Mouse (Mus musculus) olfactory bulb, adult 2 months (tissue): Measurements from ENCODE around the gene Zfp385a. TPM values are rescaled to one million over a fixed set of nuclear protein-coding genes. Genes with fewer than 3 reads are reported as not detected.
A peak's percentile ranks its signal among the peaks of the same experiment; 100 is the strongest.

Source experiments
- H3K27ac ChIP-seq: fragments of 200-500 bp; 2 replicates; pipeline ENCODE4 v1.5.1; 2012; ENCODE audit warnings: low read depth, low read length; ENCODE audit not compliant: insufficient read depth
- H3K4me1 ChIP-seq: fragments of 200-500 bp; 2 replicates; pipeline ENCODE4 v1.6.1; 2012; ENCODE audit warnings: low read length; ENCODE audit not compliant: control insufficient read depth, insufficient read depth
- H3K4me3 ChIP-seq: fragments of 200-500 bp; 2 replicates; pipeline ENCODE4 v1.5.1; 2012; ENCODE audit warnings: mild to moderate bottlenecking, low read depth, low read length, moderate library complexity; ENCODE audit not compliant: insufficient read depth
- CTCF ChIP-seq: fragments of 200-500 bp; IDR thresholded peaks from 2 replicates; pipeline ENCODE4 v1.5.1; 2012; ENCODE audit warnings: low read depth, mild to moderate bottlenecking, low read length, moderate library complexity; ENCODE audit not compliant: insufficient read depth
- POLR2A ChIP-seq: fragments of 200-500 bp; IDR thresholded peaks from 2 replicates; pipeline ENCODE4 v1.6.1; 2012; ENCODE audit warnings: mild to moderate bottlenecking, low read depth, low read length, moderate library complexity; ENCODE audit not compliant: insufficient read depth
- WGBS: fragments of 180-500 bp; shearing (Covaris S2); methylation state at CpG from one replicate; pipeline ENCODE4 v1.1.7; 2018; 5-methylcytosine and 5-hydroxymethylcytosine counted together
- polyA plus RNA-seq: library from polyadenylated mRNA; stranded (reverse); fragments of >200 nt; gene quantifications from 2 replicates; pipeline ENCODE4 v1.2.4, GENCODE M21; 2012; ENCODE audit warnings: low replicate concordance; ENCODE audit not compliant: missing spikeins, insufficient read depth, insufficient read length

Gene Zfp385a
- polyA plus RNA-seq, 1 experiment: not detected

DNA sequence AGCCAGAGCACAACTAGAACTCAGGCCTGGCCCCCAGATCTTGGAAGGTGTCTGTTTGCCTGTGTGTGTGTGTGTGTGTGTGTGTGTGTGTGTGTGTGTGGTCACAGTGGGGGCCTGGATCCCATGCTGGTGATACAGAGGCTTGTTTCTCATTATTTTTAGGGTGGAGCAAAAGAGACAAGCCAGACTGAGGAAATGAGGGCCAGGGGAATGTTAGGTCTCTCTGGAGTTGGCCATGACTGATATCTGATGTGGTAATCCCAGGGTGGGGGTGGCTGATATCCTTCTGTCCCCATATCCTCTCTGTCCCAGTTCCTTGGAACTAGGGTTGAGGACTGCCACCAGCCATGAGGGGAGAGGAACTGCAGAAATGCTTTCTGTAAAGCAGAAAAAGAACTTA, 22.8 kb downstream of the Zfp385a start:
- H3K27ac ChIP-seq: no peak overlapping the region
- peaks cover 20% of the 10 kb centered on the region for H3K4me1 ChIP-seq
- H3K4me3 ChIP-seq: no peak overlapping the region
- no peak for TF ChIP-seq POLR2A
- TF ChIP-seq CTCF: no peak

DNA sequence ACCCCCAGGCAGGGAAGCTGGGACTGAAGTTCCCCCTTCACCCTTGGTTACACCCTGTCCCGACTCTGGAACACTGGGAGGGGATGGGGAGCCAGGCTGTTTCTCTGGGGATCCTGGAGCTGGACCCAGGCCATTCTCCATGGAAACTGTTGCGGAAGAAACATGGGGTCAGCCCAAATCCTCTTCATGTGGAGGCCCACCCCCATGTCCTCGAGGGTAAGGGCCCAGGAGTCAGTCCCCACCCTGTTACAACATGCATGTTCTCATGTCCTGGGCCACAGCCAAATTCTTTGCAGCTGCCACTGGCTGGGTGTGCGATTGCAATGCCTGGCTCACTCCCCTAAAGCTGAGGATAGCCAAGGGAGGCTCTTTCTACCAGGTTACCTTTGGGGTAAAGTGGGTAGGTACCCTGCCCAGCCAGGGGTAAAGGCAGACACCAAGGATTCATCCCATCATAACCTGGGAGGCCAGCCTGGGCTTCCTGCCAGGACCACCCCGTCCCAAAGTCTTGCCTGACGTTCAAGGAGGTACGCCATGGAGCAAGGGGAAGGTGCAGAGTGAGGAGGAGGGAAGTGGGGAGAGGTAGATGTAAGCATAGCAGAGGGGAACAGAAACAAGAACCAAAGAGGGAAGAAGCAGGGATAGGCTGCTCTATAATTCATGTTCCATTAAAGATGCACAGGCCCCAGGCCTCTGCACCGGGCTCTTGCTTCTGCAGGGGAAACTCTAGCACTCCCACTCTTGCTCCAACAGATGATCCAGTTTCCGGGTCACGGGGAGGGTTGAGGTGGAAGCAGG, 23.7 kb downstream of the Zfp385a start:
- no peak overlapping the region for H3K27ac ChIP-seq
- WGBS: 71% methylated on average over 10 of the region's 10 CpGs

DNA sequence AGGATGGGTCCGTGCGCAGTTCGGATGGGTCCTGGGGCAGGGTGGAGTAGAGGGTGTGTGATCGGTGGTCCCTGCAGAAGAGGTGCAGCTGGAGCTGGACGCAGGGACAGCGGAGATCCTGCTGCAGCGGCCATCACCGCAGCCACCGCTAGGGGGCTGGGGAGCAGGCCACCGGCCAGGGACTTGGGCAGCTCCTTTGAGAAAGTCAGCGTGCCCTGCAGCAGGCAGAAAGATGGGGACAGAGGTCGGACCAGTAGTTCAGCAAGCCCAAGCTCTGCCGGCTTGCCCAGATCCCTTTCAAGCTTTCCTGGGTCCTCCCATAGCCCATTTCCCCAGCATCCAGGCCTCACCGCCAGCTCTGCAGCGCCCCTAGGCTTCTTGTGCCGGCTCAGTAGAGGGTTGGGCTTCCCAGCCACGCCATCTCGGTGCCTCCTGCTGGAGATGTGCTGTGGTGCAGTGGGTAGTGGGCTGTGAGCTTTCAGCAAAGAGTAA, 24.8 kb downstream of the Zfp385a start:
- peaks cover 20% of the 10 kb centered on the region for H3K4me1 ChIP-seq
- WGBS: 5% methylated on average over 18 of the region's 18 CpGs
- TF ChIP-seq POLR2A (no peak), CTCF (peak; percentile 81)
- no peak overlapping the region for H3K27ac ChIP-seq
- peak overlapping the region; percentile 9 for H3K4me3 ChIP-seq

More for the DNA sequence above, 23.7 kb downstream of the Zfp385a start:
- peaks cover 20% of the 10 kb centered on the region for H3K4me1 ChIP-seq
- no peak overlapping the region for H3K4me3 ChIP-seq
- TF ChIP-seq CTCF: no peak

DNA sequence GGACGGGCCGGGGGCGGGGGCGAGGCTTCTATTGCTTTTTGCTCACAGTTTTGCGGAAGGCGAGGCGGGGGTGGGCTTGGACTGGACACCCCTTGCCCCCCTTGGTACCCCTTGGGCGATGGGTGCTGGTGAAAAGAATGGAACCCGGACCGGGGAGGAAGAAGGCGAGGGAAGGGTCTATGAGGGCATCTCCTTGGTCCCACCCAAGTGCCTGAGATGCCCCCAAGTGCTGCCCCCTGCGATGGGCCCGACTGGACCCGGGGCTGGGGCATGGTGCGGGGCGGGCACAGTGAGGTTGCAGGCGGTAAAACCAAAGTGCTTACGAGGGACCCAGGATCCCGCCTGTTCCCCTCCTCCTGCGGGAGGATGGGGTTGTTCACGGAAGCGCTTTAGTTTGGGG, 25.7 kb downstream of the Zfp385a start:
- 58% methylated on average over 22 of the region's 22 CpGs for WGBS
- H3K4me1 ChIP-seq: peaks cover 20% of the 10 kb centered on the region
- H3K4me3 ChIP-seq: no peak overlapping the region
- H3K27ac ChIP-seq: no peak overlapping the region
- TF ChIP-seq POLR2A: no peak

DNA sequence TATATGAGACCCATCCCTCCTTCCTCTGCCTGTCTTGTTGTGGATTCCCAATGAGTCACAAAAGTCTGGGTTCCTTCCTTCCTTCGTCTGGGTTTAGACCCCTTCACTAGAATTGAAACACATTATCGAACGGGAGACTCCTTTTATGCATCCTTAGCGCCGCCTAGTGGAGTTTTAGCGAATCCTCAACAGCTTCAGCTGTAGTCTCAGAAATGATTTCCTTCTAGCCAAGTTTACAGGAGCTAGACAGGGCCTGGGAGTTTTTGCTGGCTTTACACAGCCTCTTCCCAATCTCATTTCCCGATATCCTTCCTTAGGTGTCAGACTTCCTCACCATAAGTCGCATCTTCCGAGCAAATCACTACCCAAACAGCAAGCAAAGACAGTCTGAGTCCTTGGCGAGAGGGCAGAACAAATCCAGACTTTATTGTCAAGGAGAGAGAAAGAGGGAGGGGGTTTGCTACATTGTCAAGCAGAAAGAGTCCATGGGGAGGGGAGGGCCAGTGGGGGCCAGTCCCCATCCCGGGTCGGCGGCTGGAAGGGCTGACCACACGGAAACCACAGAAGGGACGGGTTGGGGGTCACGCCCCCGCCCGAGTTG, 26.3 kb downstream of the Zfp385a start:
- Histone ChIP-seq H3K4me3 (no peak overlapping the region), H3K4me1 (peaks cover 20% of the 10 kb centered on the region), H3K27ac (no peak overlapping the region)
- 23% methylated on average over 18 of the region's 18 CpGs for WGBS
- TF ChIP-seq POLR2A (no peak), CTCF (no peak)

DNA sequence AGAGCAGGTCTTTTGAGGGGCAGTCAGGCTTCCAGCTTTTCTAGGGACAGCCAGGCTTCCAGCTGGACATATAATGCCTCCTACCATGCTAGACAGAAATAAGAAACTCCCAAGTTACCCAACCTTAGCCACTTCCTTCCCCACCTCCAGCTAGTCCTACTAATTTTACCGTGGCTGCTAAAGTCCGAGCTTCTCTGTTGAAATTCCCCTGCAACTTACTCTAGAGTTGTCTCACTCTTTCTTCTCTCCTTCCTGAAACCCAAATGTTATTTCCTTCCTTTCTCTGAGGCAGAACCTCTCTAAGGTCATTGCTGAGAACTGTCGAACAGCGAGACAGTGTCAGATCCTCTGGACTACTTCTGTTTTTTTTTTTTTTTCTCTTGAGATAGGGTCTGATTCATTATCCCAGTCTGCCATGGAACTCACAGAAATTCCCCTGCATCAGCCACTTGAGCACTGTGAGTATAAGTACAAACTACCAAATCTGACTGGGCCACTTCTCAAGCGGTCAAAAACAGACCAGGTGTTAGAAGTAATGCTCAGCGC, 29.5 kb downstream of the Zfp385a start, which contains the start of gene Gpr84:
Gene Gpr84, minus strand, starts transcription at position 248 of the 546 bp plus-strand sequence.
- Histone ChIP-seq H3K27ac (no peak within 1 kb of the TSS), H3K4me1 (peaks cover 21% of the 10 kb centered on the region), H3K4me3 (no peak within 1 kb of the TSS)
- WGBS: 82% methylated on average over 6 of the region's 6 CpGs
- no peak for TF ChIP-seq CTCF
- TF ChIP-seq POLR2A: no peak

DNA sequence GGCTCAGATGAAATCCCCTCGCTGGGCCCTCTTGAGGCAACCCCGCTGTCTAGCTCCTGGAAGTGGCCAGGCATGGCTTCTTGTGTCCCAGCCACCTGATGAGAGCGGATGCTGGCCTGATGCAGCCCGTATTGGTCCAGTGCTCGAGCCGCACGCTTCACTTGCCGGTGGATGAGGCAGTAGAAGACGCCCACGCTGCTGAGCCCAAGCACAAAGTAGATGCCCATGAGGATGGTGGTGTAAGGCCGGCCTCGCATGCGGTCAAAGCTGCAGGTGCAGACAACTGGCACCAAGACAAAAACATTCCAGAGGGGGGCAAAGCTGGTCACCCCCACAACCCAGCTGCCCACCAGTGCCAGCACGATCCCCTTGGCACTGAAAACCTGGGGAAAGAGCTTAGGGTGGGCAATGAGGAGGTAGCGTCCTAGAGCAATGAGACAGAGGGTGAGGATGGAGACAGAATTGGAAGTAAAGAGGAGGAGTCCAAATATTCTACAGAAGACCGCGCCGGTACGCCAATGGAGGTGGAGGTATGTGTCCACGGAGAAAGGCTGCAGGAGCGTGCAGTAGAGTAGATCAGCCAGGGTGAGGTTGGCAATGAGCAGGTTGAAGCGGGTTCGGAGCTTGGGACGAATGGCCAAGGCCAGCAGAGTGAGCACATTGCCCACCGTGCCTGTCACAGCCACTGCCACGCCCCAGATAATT, 30.9 kb downstream of the Zfp385a start:
- Histone ChIP-seq H3K4me3 (no peak overlapping the region), H3K27ac (no peak overlapping the region), H3K4me1 (peaks cover 19% of the 10 kb centered on the region)
- TF ChIP-seq CTCF (no peak), POLR2A (no peak)
- WGBS: 69% methylated on average over 26 of the region's 26 CpGs

DNA sequence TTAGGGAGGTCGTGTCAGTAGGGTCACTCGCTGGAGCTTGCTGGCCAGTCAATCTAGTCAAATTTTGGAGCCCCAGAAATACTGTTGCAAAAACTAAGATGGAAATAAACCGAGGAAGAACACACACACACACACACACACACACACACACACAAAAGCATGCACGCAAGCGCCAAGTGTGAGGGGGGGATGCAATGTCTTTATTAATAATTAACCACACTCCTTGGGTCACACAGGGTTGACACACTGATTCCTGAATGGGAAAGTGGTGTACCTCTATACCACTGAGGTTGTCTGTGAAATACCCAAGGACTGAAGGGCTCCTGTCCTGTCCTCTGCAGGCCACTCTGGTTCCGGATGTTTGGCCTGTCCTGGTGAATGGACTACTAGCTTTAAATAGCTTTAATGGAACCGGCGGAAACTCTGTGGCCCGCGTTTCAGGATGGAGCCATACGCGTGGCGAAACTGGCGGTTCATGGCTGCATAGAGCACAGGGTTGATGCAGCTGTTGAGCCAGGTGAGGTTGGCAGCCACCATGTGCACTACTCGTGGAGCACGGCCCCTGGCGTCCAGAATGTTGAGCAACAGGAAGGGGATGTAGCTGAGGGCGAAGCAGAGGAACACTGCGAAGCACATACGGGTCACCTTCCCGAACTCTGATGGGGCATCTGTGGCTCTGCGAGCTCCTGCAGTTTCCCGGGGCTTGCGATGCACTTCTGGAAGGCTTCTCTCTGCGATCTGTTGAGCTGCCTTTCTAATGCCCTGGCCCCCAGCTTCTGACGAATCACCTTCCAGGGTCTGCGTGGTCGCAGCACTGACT, 31.6 kb downstream of the Zfp385a start:
- no peak for TF ChIP-seq CTCF
- TF ChIP-seq POLR2A: no peak
- Histone ChIP-seq H3K27ac (no peak overlapping the region), H3K4me3 (no peak overlapping the region), H3K4me1 (peaks cover 18% of the 10 kb centered on the region)
- WGBS: 62% methylated on average over 28 of the region's 28 CpGs
